Mouse (Mus musculus): ENCODE measurements at regions not wholly inside any gene's neighbourhood (a gene's known extent, or its start where the extent isn't known, plus 50 kb on each side); places are given as distances from the start of the nearest gene placed in this dataset.
A peak's percentile ranks its signal among the peaks of the same experiment; 100 is the strongest.

- no peak for DNase-seq
These were observed 62.5 kb downstream of the Arrdc4 start for GRCm38 (mm10) chr7:68686396-68687139.

GRCm38 (mm10) chr7:68682929-68683643 lies 66.0 kb downstream of the Arrdc4 start:
- DNase-seq: no peak

GRCm38 (mm10) chr7:68682318-68682728 lies 66.7 kb downstream of the Arrdc4 start:
- no peak for DNase-seq

- DNase-seq: no peak
These were observed 69.3 kb downstream of the Arrdc4 start for GRCm38 (mm10) chr7:68679770-68680169.

- no peak for DNase-seq
These were observed 81.0 kb downstream of the Arrdc4 start for GRCm38 (mm10) chr7:68667790-68668732.

GRCm38 (mm10) chr7:68667215-68667614 lies 81.8 kb downstream of the Arrdc4 start:
- DNase-seq: no peak

GRCm38 (mm10) chr7:68656354-68656753 lies 92.7 kb downstream of the Arrdc4 start:
- no peak for DNase-seq

GRCm38 (mm10) chr7:68653534-68653933 lies 95.5 kb downstream of the Arrdc4 start:
- no peak for DNase-seq

GRCm38 (mm10) chr7:68651418-68651817 lies 97.6 kb downstream of the Arrdc4 start:
- DNase-seq: peak; percentile 21

GRCm38 (mm10) chr7:68637556-68638215 lies 111.4 kb downstream of the Arrdc4 start:
- DNase-seq: peak; percentile 33

GRCm38 (mm10) chr7:68621080-68621479 lies 128.0 kb downstream of the Arrdc4 start:
- DNase-seq: no peak

GRCm38 (mm10) chr7:68610499-68610898 lies 138.5 kb downstream of the Arrdc4 start:
- no peak for DNase-seq

- DNase-seq: no peak
These were observed 141.9 kb downstream of the Arrdc4 start for GRCm38 (mm10) chr7:68607170-68607569.

- DNase-seq: no peak
These were observed 142.8 kb downstream of the Arrdc4 start for GRCm38 (mm10) chr7:68606278-68606677.

- no peak for DNase-seq
These were observed 145.3 kb downstream of the Arrdc4 start for GRCm38 (mm10) chr7:68603711-68604110.

GRCm38 (mm10) chr7:68602003-68602402 lies 147.0 kb downstream of the Arrdc4 start:
- DNase-seq: no peak

- DNase-seq: no peak
These were observed 155.0 kb downstream of the Arrdc4 start for GRCm38 (mm10) chr7:68594017-68594386.

- DNase-seq: peak; percentile 21
These were observed 155.6 kb downstream of the Arrdc4 start for GRCm38 (mm10) chr7:68593344-68594016.

- DNase-seq: no peak
These were observed 166.3 kb downstream of the Arrdc4 start for GRCm38 (mm10) chr7:68582540-68583325.

GRCm38 (mm10) chr7:68580650-68581049 lies 168.4 kb downstream of the Arrdc4 start:
- peak; percentile 60 for DNase-seq

GRCm38 (mm10) chr7:68579666-68580065 lies 169.4 kb downstream of the Arrdc4 start:
- DNase-seq: peak; percentile 90
